Mouse (Mus musculus): ENCODE measurements around the gene Pmis2. TPM values are rescaled to one million over a fixed set of nuclear protein-coding genes. Genes with fewer than 3 reads are reported as not detected.

Pmis2 gene
- polyA plus RNA-seq (2012; rRNA removed) = not detected in 2 replicates

DNA sequence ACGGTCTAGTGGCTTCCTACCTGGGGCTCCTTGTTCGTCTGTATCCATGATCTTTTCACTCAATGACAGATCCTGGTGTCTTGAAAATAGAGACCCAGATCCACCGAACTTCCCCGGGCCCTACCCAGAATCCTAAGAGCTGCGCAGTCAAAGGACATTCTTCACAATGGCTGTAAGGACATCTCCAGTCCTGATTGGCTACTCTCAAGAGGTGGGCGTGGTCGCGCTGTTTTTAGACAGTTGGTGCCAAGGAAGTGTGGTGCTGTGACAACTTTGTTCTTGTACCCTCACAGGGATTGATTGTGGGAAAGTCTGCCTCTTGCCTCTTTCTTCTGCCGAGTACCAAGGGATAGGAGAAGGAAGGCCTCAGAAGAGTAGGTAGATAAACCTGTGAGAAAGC is at the start of gene Pmis2:
Gene Pmis2 (minus strand): TSS at position 126 of the 400 bp plus-strand sequence.
- no peak within 1 kb of the TSS for H3K4me3 ChIP-seq (replicated peaks; ENCODE audit: extremely low read depth, low read depth, low read length)
- no peak for DNase-seq
- 66% methylated on average over 9 of the region's 9 CpGs for WGBS
- TF ChIP-seq POLR2A (IDR thresholded peaks at IDR 0.05; ENCODE audit: borderline replicate concordance, extremely low read depth, low read depth, low read length) (no peak), CTCF (IDR thresholded peaks at IDR 0.05; ENCODE audit: insufficient read depth, low read length) (no peak)
- no peaks in the 10 kb centered on the region for H3K4me1 ChIP-seq (ENCODE audit: control insufficient read depth, insufficient read depth, low read length)

GRCm38 (mm10) chr7:30719669-30720068 is 48.3 kb upstream of the Pmis2 start:
- 0 out of 2 replicates have a peak, but pooled peaks cover 2% of the 10 kb centered on the region for H3K4me1 ChIP-seq (ENCODE audit: control insufficient read depth, insufficient read depth, low read length)
- no peak for DNase-seq
- TF ChIP-seq CTCF (IDR thresholded peaks at IDR 0.05; ENCODE audit: insufficient read depth, low read length) (no peak), POLR2A (IDR thresholded peaks at IDR 0.05; ENCODE audit: borderline replicate concordance, extremely low read depth, low read depth, low read length) (no peak)
- 94% methylated on average over 5 of the region's 5 CpGs for WGBS
- no peak overlapping the region for H3K4me3 ChIP-seq (replicated peaks; ENCODE audit: extremely low read depth, low read depth, low read length)

- Histone ChIP-seq H3K4me3 (replicated peaks; ENCODE audit: extremely low read depth, low read depth, low read length) (no peak overlapping the region), H3K4me1 (ENCODE audit: control insufficient read depth, insufficient read depth, low read length) (0 out of 2 replicates have a peak, but pooled peaks cover 2% of the 10 kb centered on the region)
- 15% methylated on average over 14 of the region's 14 CpGs for WGBS
- TF ChIP-seq CTCF (IDR thresholded peaks at IDR 0.05; ENCODE audit: insufficient read depth, low read length) = no peak
- no peak for TF ChIP-seq POLR2A (IDR thresholded peaks at IDR 0.05; ENCODE audit: borderline replicate concordance, extremely low read depth, low read depth, low read length)
- DNase-seq = no peak
Measured at GRCm38 (mm10) chr7:30717716-30718046, 46.3 kb upstream of the Pmis2 start.

- TF ChIP-seq POLR2A (IDR thresholded peaks at IDR 0.05; ENCODE audit: borderline replicate concordance, extremely low read depth, low read depth, low read length) (no peak), CTCF (IDR thresholded peaks at IDR 0.05; ENCODE audit: insufficient read depth, low read length) (no peak)
- WGBS = 5% methylated on average over 43 of the region's 43 CpGs
- H3K4me1 ChIP-seq (ENCODE audit: control insufficient read depth, insufficient read depth, low read length) = 0 out of 2 replicates have a peak, but pooled peaks cover 2% of the 10 kb centered on the region
- no peak overlapping the region for H3K4me3 ChIP-seq (replicated peaks; ENCODE audit: extremely low read depth, low read depth, low read length)
- DNase-seq = peak; percentile 35
Measured at GRCm38 (mm10) chr7:30717006-30717715, 45.8 kb upstream of the Pmis2 start.

DNA sequence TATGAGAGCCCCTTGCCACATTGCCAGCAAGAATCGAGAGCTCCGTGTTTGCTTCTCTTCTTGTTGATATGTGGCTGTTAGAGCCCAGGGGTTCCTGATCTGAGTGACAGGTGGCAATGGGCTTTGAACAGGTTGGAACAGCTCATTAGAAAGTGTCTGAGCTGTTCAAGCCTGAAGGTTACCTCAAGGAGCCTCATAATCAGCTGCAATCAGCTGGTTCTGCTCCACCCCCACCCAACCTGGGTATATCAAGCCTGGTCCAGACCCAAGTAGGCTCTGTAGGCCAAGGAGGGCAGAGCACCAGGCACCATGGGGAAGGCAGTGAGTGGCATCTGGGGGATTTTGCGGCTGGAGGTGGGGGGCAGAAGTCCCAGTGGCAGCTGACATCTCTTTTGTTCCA is 40.5 kb upstream of the Pmis2 start, which contains the start of gene Atp4a:
Gene Atp4a (plus strand): TSS at position 268 of the 400 bp plus-strand sequence.
- no peak for TF ChIP-seq POLR2A (IDR thresholded peaks at IDR 0.05; ENCODE audit: borderline replicate concordance, extremely low read depth, low read depth, low read length)
- no peak for TF ChIP-seq CTCF (IDR thresholded peaks at IDR 0.05; ENCODE audit: insufficient read depth, low read length)
- WGBS = 79% methylated on average over 3 of the region's 3 CpGs

DNA sequence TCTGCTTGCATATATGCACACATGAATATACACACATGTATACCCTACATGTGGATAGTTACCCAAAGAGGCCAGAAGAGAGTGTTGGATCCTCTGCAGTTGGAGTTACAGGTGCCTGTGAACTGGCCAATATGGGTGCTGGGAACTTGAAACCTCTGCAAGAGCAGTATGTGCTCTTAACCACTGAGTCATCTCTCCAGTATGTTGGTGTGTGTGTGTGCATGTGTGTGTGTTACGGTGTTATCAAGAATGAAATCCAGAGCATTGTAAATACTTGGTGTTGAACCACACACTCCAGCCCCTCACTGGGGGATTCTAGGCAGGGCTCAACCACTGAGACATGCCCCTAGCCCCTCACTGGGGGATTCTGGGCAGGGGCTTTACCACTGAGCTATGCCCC is 36.0 kb upstream of the Pmis2 start:
- no peak for DNase-seq
- Histone ChIP-seq H3K4me1 (ENCODE audit: control insufficient read depth, insufficient read depth, low read length) (no peaks in the 10 kb centered on the region), H3K4me3 (replicated peaks; ENCODE audit: extremely low read depth, low read depth, low read length) (no peak overlapping the region)
- WGBS = 46% methylated on average over 1 of the region's 1 CpGs
- TF ChIP-seq CTCF (IDR thresholded peaks at IDR 0.05; ENCODE audit: insufficient read depth, low read length) (no peak), POLR2A (IDR thresholded peaks at IDR 0.05; ENCODE audit: borderline replicate concordance, extremely low read depth, low read depth, low read length) (no peak)

More for the DNA sequence above, 40.5 kb upstream of the Pmis2 start, which contains the start of gene Atp4a:
- Histone ChIP-seq H3K4me1 (ENCODE audit: control insufficient read depth, insufficient read depth, low read length) (no peaks in the 10 kb centered on the region), H3K4me3 (replicated peaks; ENCODE audit: extremely low read depth, low read depth, low read length) (no peak within 1 kb of the TSS)
- DNase-seq = no peak

- no peak overlapping the region for H3K4me3 ChIP-seq (replicated peaks; ENCODE audit: extremely low read depth, low read depth, low read length)
- DNase-seq = no peak
- TF ChIP-seq POLR2A (IDR thresholded peaks at IDR 0.05; ENCODE audit: borderline replicate concordance, extremely low read depth, low read depth, low read length) (no peak), CTCF (IDR thresholded peaks at IDR 0.05; ENCODE audit: insufficient read depth, low read length) (no peak)
- WGBS = 37% methylated on average over 8 of the region's 8 CpGs
- no peaks in the 10 kb centered on the region for H3K4me1 ChIP-seq (ENCODE audit: control insufficient read depth, insufficient read depth, low read length)
Measured at GRCm38 (mm10) chr7:30706214-30706882, 34.9 kb upstream of the Pmis2 start.

DNA sequence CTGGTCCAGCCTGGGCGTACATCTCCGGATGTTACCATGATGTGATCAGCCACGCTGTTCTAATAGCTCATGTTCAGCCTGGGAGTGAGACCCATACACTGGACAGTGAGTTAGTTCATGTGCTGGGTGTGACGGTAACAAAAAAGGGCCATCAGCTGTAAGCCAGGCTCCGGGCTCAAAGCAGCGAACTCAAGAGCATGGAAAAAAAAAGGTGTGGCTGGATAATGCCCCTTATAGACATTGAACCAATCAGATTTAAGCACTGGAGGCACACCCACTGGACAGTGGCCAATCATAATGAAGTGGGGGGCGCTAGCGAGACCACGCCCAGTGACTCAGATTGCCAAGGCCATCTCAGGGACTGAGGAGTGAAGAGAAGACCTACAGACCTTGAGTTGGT is 27.2 kb upstream of the Pmis2 start, which contains the start of gene 2200002J24Rik:
Gene 2200002J24Rik (plus strand): TSS at position 338 of the 400 bp plus-strand sequence.
- TF ChIP-seq POLR2A (IDR thresholded peaks at IDR 0.05; ENCODE audit: borderline replicate concordance, extremely low read depth, low read depth, low read length) (no peak), CTCF (IDR thresholded peaks at IDR 0.05; ENCODE audit: insufficient read depth, low read length) (no peak)
- WGBS = 31% methylated on average over 9 of the region's 9 CpGs
- H3K4me3 ChIP-seq (replicated peaks; ENCODE audit: extremely low read depth, low read depth, low read length) = no peak within 1 kb of the TSS
- no peaks in the 10 kb centered on the region for H3K4me1 ChIP-seq (ENCODE audit: control insufficient read depth, insufficient read depth, low read length)
- DNase-seq = no peak

DNA sequence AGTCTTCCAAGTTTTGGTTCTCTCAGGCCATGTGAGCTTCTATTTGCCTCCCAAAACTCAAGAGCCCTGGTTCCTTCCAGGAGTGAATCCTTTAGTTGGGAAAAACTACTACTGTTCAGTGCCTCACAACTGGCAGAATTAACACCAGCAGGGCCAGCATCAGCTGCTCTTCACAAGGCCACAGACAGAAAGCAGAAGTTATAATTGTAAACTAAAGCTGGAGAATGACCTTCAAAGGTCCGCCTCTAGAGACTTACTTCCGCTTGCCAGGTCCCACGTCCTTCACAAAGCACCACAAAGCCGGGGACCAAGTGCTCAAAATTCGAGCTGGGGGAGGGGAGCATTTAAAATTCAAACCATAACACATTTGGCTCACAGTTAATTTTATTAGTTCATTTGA is 26.7 kb upstream of the Pmis2 start:
- no peak for DNase-seq
- no peak for TF ChIP-seq CTCF (IDR thresholded peaks at IDR 0.05; ENCODE audit: insufficient read depth, low read length)
- no peak for TF ChIP-seq POLR2A (IDR thresholded peaks at IDR 0.05; ENCODE audit: borderline replicate concordance, extremely low read depth, low read depth, low read length)
- Histone ChIP-seq H3K4me3 (replicated peaks; ENCODE audit: extremely low read depth, low read depth, low read length) (no peak overlapping the region), H3K4me1 (ENCODE audit: control insufficient read depth, insufficient read depth, low read length) (no peaks in the 10 kb centered on the region)
- 32% methylated on average over 5 of the region's 5 CpGs for WGBS

Data from lung, adult 2 months (tissue).